Mouse (Mus musculus) fibroblast of lung, adult 2 months (primary cell): Measurements from ENCODE around the gene Pold2.
A peak's percentile ranks its signal among the peaks of the same experiment; 100 is the strongest.

Source experiments
- DNase-seq: peaks from one replicate; pipeline ENCODE4 v3.0.0-alpha.2; 2011; ENCODE audit warnings: low read depth

Pold2 gene

DNA sequence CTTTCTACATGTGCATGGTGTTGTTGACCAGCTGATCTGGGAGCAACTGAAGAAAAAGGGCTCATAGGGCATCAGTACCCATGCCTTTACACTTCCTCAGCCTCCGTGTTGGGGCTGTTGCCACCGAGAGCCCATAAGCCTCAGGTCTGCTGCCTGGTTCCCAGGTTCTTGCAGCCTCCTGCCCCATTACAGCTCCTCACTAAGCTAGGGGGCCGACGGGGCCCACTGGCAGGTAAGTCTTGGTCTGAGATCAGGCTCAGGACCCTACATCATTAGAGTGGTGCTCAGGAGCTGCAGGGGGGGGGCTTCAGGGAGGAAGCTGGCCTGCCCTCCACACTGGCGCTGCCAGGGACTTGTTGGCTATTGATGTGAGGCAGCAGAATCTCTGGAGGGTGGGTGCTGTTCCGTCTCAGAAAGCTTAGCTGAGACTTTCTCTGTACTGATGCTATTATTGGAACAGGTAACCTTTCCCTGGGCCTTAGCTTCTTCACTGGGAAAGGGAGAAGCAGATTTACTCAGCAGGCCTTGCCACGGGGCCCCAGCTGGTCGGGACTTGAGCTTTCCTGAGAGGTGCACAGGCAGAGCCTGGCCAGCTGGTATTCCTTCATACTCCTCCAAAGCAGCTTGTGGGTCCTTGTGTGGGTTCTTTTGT lies 21.5 kb downstream of the Pold2 start:
- DNase-seq, result no peak

DNA sequence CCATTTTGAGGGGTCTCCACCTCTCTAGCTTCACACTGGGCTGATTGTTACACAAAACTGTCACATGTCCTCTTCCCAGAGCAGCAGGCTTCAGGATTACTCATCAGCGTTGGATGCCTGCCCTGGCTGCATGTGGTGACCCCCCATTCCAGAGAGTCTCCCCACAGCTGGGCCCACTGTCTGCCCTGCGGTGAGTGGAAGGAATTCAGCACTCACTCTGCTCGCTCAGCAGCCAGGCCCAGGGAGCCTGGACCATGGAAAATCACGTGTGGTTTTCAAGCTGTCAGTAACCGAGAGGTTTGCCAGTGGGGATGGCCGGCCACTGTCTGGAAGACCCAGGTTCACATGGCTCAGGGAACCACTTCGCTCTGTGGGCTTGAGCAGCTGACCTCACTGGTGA lies 22.2 kb downstream of the Pold2 start:
- DNase-seq, result peak; percentile 99

DNA sequence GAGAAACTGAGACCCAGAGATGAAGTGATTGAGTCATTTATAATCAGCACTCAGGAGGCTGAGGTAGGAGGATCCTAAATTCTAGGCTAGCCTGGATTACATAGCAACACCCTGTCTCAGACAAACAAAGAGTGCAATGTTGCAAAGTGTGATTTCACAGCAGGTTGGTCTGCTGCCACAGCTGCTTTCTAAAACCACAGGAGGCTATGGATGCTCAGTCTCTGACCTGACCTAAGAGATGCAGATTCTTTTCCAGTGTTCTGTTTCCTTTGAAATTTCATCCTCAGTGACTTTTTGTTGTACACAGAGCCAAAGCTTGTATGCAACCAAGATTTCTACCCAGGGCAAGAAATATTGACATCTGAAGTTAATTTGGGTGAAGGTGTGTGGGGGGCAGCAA lies 22.6 kb downstream of the Pold2 start:
- DNase-seq, result peak; percentile 97

DNA sequence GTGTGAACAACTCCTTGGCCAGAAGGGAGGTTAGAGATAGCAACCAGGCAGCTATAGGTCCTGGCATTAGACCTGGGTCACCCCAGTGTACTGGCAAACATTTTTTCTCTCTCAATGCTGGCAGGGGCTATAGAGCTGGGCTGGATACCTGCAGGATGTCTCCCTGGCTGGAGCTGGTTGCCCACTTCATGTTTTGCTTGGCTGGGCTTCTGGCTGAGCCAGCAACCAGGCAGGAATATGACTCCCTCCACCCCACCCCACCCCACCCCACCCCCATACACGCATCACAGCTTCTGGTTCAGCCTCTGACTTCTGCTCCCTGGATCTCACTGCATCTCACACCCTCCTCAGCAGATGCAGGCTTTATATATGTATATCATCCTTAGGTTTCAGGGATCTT lies 25.8 kb downstream of the Pold2 start:
- no peak for DNase-seq

DNA sequence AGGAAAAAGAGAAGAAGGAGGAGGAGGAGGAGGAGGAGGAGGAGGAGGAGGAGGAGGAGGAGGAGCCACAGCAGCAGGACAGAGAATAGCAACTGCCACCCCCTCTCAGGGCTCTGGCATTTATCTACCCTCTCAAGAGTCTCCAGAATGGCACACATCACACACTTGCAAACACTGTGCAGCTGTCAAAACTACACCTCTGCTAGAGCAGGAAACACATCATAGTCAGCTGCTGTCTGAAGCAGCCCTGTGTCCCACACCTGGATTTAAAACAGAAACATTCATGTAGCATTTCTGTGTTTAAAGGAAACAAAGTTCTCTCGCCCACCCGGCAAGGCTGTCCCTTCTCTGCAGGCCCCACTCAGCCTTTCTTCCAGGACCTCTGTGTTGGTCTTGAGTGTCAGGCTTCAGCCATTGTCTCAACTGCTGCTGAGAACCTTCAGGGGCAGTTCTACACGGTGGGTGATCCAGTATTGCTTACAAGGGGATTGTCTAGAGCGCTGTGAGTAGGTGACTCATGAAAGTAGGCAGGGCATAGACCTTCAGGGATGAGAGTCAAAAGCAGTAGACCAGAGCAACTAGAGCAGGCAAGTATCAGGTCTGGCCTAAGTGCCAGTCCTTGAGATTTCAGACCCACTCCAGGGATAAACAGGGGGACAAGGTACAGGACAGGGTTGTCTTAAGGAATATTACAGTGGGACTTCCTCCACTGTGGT lies 26.9 kb downstream of the Pold2 start:
- DNase-seq, result no peak

DNA sequence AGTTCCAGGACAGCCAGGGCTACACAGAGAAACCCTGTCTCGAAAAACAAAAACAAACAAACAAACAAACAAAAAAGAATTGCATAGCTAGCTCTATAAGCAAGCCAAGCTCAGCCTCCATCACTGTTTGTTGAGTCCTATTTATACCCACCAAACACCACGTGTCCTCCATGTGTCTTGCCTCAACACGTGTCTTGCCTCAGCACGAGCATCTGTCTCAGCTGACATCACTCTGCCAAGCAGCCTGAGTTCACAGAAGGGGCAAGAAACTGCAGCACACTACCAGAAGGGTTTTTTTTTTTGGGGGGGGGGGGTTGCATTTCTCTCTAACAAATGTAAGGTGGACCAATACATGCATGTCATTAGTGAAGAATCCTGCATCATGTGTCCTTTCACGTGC lies 27.6 kb downstream of the Pold2 start:
- DNase-seq, result no peak

DNA sequence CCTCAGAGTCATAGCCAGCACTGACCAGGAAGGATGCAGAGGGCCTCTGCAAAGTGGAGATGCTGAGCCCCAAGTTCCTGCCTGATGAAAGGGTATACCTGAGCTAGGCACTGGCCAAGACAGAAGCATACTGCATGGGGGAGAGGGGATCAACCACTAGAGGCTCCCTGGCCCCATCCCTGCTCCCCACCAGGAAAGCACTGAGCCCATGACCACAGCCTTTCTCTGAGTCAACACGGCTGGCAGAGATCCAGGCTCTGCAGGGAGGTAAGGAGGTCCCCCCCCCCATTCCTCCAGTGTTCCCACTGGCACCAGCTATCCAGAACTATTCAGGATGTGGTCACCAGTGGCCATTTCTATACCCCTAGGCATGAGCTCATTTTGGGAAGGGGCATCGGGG lies 28.8 kb downstream of the Pold2 start:
- DNase-seq, result peak; percentile 81

DNA sequence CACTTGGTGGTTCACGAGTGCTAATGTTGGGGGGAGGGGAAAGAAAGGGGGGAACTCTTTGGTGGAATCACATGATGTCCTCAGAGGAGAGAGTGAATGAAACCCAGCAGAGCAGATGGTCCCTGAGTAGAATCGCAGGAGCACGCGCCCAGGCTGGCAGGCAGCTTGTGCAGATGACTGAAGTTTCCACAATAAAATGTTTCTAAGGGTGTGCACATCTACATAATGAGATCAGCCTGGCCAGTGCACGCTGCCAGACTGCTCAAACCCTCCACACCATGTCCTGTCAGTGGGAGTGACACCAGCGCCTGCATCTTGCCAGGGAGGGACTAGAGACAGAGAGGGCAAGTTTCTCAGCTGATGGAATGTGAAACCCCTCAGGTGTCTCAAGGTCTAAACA lies 29.4 kb downstream of the Pold2 start:
- DNase-seq, result peak; percentile 87

DNA sequence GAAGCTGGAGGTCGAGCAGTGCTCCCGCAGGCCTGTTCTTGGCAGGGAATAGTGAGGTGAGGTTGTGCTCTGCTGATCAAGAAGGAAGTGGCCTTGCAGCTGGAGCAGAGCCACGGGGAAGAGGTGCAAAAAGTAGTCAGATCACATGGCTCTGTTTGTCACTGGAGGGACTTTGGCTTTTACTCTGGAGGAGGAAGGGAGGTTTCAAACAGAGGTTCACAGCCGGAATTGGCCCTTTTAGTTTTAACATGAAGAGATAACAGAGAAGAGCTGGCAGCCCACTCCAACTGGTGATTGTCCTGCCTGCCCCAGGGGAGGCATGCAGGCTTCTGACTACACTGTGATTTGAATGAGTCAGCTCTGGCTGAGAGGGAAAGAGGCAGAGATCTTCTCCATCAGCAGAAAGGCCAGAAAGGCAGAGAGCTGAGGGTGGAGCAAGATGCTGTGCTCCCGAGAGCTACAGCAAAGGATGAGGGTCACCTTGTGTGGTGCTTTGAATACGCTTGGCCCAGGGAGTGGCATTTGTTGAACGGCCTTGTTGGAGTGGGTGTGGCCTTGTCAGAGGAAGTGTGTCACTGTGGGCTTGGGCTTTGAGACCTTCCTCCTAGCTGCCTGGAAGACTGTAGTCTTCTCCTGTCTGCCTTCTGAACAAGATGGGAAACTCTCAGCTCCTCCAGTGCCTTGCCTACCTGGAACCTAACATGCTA lies 31.3 kb downstream of the Pold2 start:
- no peak for DNase-seq

DNA sequence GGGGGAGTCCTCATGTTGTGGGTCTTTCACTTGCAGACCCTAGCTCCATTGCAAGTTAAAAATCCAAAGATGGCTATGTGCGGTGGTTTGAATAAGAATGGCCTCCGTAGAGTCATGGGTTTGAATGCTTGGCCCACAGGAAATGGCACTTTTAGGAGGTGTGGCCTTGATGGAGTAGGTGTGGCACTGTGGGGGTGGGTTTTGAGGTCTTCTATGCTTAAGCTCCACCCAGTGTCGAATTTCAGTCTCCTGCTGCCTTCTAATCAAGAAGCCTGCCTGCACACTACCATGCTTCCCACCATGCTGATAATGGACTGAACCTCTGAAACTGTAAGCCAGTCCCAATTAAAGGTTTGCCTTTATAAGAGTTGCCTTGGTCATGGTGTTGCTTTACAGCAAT lies 35.0 kb downstream of the Pold2 start:
- no peak for DNase-seq

DNA sequence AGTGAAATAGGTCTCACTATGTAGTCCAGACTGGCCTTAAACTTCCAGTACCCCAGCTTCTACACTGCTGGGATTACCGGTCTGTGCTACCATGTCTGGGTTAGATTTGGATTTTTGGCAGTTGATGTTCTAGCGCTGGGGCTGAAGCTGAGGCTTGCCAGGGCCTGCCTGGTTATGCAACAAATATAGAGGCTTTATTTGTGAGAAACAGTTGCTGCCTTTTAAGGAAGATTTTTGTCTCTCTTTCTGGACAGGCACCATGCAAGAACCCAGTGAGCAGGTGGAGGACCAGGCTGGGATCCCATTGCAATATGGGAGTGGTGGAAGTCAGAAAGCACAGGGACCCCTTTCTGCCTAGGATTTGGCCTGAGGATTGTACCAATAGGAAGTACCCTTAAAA lies 36.3 kb downstream of the Pold2 start:
- no peak for DNase-seq

DNA sequence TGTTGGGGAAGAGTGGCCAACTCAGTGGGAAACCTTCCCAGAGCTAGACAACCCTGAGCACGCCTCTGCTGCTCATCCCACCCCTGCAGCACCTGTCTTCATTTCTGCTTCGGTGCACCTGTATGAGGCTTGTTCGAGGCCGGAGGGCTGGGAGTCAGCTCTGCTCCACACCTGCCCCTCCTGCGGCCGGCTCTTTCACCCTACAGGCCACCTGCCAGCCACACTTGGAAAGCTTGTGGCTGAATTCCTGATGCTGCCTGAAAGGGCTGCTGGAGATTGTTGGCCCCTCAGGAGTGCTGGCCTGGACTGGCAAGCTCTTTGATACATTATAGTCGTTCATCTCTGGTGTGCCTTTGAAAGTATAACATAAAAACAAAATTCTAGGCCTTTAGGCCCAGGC lies 37.7 kb downstream of the Pold2 start:
- no peak for DNase-seq

DNA sequence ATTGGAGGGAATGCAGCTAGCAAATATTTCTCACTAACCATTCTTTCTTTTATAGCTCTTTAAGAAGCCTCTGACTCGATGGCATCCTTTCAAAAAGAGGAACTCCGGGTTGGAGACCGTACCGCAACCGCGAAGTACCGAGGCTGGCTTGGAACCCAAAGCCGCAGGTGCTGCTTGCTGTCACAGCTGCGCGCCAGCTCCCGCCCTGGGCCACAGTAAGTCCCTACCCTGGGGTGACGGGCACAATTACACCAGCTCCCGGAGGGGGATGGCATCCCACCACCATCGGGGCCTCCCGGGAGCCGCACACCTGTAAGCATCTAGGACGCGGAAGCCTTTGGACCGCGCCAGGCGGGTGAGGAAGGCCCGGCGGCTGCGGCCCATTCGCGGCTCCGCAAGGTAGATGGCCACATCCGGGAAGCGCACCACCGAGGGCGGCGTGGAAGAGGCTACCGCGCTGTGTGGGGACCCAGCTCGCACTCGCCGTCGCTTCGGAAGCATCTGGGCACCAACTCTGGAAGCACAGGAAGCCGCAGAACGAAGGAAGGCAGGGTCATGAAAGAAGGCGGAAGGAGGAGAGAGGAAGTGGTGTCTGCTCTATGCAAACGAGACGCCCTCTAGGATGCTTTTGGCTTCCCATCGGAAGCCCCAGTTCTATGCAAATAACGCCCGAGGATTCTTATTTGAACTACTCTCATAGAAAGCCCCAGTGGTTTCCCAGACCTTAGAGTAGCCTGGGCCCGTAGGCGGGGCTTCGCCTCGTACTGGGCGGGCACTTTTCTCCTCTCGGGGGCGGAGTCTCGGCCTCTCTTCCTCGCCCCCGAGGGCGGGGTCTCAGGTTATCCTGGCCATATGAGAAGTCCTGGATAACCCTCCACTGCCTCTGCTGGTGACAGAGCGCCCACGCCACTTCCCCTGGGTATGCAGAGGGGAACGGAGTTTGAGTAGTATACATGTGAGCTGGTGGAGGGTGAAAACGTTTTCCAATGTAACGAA lies 40.5 kb downstream of the Pold2 start, which contains the start of gene Polm:
Gene Polm (minus strand): TSS at position 766 of the 996 bp plus-strand sequence.
- peak; percentile 86 for DNase-seq

DNA sequence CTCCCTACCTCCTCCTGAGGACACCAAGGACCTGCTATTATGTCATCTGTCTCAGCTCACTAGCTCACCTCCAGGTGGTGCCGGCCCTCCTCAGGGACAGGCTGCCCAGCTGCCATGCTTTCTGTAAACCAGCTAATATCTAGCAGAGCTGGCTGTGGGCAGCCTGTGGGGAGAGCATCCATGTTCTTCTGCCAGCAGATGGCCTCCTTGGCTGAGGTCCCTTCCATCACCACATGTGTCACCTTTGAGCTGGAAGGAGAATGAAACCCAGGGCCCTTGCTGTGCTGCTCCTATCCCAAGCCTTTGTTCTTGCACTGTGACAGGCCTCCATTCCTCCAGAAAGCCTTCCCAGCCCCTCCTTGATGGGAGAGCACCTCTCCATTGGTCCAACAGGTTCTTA lies 42.0 kb downstream of the Pold2 start:
- no peak for DNase-seq

DNA sequence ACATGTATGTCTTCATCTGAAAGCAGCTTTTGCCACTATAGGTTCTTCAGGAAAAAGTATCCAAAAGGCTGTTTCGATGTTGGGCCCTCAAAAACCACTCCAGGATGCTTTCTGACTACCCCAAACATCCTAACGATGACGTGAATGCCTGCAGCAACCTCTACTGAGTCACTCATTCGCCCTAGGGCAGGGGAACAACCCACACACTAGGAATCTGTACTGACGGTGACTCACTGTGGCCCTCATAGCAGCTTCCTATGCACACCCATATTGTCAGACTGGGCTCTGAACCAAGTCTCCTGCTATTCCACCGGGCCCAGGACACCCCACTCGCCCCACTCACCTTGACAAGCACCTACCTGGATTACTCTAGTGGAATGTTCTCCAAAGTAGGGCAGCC lies 43.0 kb downstream of the Pold2 start:
- DNase-seq, result no peak

DNA sequence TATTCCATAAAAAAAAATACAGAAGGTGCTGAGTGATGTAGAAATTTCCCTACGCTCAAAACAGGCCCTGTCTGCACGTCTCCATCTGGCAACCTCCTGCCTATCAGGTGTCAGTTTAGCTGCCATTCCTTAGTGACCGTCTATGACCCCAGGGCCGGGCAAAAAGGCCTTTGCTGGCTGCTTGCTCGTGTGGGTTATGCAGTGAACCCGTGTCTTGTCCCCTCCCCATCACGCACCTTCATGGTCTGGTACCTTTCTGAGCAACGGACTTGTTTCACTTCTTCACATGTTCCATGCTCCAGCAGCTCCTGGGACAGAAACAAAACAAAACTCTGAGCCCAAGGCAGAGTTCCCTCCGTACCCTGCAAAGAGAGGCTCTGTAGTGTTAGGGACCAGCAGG lies 43.6 kb downstream of the Pold2 start:
- DNase-seq, result no peak

DNA sequence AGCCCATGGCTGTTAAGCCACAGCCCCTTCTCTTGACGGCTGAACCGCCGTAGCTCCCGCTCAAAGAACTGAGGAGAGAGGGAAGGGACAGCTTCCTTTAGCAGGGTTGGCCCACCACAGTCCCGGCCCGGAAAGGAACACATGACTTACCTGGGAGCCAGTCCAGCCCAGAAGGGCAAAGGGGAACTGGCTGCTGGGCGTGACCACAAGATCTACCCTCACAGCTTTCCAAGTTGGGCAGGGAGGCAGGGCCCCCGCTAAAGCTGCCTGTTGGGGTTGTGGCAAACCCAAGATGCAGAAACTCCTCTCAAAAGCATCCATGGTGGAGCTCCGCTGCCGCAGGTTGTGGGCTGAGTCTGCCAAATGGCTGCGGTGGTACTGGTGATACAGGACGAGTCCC lies 48.8 kb downstream of the Pold2 start:
- DNase-seq, result no peak

DNA sequence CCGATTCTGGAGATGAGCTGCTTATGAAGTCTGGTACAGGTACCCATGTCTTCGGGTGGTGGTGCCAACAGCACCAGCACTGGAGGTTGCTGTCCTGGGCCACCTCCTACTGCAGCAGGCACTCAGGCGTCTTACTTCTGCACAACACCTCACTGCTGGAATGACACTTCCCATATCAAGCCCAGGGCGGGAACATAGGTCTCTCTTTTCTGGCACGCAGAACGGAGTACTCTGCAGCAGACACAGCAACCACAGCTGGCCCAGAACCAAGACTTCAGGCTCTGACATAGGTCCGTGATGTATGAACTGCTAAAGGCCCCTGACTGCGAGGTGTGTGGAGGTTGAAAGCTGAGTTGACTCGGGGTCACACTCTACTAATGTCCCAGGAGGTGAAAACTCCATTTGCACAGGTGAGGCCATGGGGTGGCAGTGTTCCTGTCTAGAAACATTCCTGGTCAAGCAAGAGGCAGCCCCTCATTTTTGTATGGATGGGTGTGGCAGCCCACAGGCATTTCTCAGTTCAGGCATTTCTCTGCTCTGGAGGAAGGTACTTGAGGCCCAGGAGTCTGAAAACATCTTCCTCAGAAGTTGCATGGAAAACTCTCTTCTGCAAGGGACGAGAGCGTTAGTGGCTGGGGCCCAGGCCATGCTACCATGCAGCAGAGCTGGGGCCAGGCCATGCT lies 49.4 kb downstream of the Pold2 start:
- no peak for DNase-seq

DNA sequence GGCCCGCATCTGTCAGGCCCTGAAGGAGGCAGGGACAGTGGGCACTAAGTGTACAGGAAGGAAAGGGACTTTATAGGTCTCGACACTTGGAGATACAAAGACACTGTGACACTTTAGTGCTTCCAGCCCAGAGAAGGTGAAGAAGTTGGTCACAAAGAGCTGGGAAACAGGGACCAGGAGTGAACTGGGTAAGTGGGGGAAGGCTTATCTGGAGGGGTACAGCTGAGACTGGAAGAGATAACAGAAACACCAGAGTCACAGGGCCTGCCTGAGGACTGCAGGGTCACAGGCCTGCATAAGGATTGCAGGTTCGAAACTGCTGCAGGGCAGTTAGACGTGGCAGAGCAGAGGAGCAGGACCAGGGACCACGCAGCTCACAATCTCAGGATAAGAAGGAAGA lies 50.2 kb downstream of the Pold2 start:
- DNase-seq, result no peak

DNA sequence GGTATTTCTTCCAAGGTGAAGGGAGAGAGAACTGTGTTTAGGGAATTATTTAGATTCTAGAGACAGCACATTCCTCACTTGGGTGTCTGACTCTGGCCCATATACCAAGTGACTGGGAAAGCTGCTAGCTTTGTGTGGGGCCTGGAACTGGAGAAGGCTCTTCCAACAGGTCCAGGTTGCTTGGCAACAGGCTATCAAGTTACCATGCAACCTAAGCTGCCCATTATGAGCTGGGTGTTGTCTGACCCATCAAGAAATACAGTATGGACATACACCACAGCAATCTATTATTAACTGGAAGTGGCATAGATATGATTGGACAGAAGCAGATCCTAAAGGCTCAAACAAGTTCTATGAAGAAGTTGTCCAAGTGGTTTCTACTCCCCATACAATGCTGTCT lies 52.7 kb downstream of the Pold2 start:
- DNase-seq, result no peak
